Mouse (Mus musculus) central nervous system, embryonic 11.5 days (tissue): ENCODE results near the gene Ralgapa2. TPM values are rescaled to one million over a fixed set of nuclear protein-coding genes. Genes with fewer than 3 reads are reported as not detected.

ENCODE experiments used
- polyA plus RNA-seq: library from polyadenylated mRNA; depleted of rRNA; stranded (reverse); fragments of >200 nt; gene quantifications from 2 replicates; pipeline ENCODE4 v1.2.3, GENCODE M21; 2012; rRNA removed

The Ralgapa2 gene
- polyA plus RNA-seq, result 6.8 and 7.7 TPM in 2 replicates

DNA sequence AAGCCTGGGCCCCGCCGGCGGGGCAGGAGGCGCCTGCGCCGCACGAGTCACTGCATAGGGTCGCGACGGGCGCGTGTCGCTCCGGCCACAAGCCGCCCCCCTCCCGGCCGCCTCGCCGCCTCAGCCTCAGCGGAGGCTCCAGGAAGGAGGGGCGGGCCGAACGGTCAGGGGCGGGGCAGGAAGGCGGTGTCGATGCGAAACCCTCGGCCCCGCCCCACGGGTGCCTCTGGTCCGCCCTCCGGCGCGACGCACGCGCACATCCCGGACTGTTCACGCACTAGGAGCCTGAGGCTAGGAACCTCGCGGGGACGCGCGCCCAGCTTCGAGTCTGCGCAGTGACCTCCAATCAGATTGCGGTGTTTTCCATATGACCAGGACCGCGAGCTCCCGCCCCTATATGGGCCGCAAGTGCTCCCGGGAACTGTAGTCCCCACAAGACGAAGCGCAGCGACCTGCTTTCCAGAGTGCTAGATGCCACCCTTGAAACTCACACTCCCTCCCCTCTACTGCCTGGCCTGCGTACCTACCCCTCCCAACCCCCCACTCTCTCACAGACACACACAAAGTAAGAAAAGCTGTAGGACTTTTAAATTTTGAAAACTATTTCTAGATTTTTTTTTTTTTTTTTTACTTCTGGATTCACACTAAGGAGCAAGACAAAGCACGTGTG is at the start of gene Ralgapa2:
Gene Ralgapa2, minus strand, starts transcription at position 434 of the 670 bp plus-strand sequence.

DNA sequence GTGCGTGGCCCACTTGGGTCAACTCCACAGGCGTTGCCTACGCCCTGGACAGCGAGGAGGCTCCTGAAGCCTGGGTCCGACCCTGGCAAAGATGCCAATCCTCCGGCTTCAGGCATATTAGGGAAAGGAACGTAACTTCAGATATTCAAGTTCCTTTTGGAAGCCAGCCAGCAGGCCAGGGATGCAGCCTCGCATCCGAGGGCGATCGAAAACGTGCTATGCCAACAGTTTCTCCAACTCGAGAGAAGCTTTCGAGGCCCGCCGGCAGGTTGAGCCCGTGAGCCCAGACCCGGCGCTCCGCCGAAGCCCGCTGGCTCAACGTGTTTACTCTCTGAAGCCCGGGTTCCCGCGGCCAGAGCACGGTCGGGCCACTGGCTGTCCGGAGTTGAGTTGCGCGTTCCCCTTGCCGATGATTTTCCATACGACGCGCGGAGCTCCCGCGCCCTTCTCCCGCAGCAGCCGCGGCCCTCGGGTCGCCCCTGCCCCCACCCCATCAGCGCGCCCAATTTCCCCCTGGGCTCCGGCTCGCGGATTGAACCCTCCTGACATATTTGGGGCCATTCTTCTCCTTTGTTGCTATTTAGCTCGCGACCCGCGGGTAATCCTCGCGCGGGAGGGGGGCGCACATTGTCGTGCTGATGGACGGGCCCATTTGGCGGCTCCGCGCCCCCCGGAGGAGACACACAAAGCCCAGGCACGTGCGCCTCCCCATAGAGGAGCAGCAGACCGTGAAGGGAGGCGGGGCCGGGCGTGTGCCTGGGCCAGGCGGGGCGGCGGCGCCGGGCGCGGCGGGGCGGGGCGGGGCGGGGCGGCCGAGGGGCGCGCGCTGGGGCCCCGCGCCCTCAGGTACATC is 290.8 kb downstream of the Ralgapa2 start, which contains the start of gene Insm1:
Gene Insm1, plus strand, starts transcription at position 846 of the 853 bp plus-strand sequence.

